Mouse (Mus musculus): ENCODE measurements around the gene Atp6v1f. TPM values are rescaled to one million over a fixed set of nuclear protein-coding genes. Genes with fewer than 3 reads are reported as not detected.

The Atp6v1f gene
- total and polyA plus RNA-seq, 2 experiments from 2014 or later: 279 to 362 TPM

DNA sequence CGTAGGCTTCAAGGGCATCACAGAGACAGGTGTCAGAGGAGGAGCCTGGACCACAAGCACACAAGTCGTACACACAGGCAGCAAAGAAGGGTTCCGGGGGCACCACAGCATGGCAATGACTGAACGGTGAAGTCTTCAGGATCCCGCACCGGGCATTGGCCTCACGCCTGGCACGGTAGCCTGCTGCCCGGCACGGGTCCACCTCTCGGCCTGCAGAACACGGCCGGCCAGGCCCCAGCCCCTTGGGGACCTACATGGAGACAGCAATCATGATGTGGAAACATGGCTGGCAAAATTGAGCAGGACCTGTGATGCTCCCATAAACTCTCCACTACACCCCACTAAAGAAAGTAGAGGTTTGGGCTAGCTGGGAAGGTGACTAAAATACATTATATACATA lies 15.2 kb downstream of the Atp6v1f start:
- Histone ChIP-seq H3K9ac (no peak overlapping the region), H3K36me3 (ENCODE audit: insufficient read depth) (no peaks in the 10 kb centered on the region), H3K4me3 (ENCODE audit: low read depth, low read length) (no peak overlapping the region), H3K27ac (ENCODE audit: low read depth, low read length) (no peak overlapping the region), H3K27me3 (ENCODE audit: insufficient read depth, low read length) (no peaks in the 10 kb centered on the region), H3K4me1 (ENCODE audit: insufficient read depth) (no peaks in the 10 kb centered on the region), H3K4me2 (ENCODE audit: low read depth) (no peak overlapping the region), H3K9me3 (ENCODE audit: low read length) (no peaks in the 10 kb centered on the region)
- TF ChIP-seq CTCF (IDR thresholded peaks at IDR 0.05; ENCODE audit: low read depth): no peak
- DNase-seq: no peak
- WGBS: 95% methylated on average over 13 of the region's 13 CpGs
- ATAC-seq: no peak

DNA sequence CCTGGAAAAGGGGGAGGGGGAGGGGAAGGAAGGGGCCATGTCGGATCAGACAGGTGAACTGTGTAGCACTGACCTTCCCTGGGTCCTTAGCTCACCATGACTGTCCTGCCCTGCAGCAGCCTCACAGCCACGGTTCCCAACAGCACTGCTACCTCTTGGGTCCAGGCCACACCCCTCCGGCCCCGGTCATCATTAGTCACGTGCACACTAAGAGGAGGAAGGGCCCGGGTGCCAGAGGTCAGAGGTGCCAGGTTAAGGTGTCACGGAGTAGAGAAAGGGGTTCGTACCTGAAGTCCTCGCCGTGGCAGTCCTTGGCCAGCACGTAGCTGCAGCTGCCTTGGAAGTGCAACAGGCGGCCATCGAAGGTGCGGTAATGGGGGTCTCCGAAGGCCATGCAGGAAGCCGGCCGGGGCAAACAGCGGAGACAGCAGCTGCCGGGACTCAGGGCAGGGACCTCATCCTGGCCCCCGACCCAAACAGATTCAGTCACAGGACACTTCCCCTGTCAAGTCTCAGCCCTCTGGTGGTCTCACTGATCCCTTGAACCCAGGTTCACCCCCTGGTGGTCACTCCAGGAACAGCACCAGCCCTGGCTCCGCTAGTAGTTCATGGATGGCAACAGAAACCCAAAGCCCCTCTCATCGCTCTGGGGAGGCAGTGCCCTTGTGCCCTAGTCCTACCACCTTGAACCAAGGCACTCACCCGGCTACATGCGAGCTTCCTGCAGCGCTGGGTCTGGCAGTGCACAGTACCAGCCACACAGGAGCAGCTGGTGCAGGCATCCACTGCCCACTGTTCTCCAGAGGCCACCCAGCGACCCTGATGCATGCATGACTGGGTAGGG lies 17.4 kb downstream of the Atp6v1f start:
- Histone ChIP-seq H3K27me3 (ENCODE audit: insufficient read depth, low read length) (no peaks in the 10 kb centered on the region), H3K9ac (no peak overlapping the region), H3K4me3 (ENCODE audit: low read depth, low read length) (no peak overlapping the region), H3K4me2 (ENCODE audit: low read depth) (peak overlapping the region; percentile 43), H3K36me3 (ENCODE audit: insufficient read depth) (no peaks in the 10 kb centered on the region), H3K4me1 (ENCODE audit: insufficient read depth) (no peaks in the 10 kb centered on the region), H3K27ac (ENCODE audit: low read depth, low read length) (no peak overlapping the region), H3K9me3 (ENCODE audit: low read length) (no peaks in the 10 kb centered on the region)
- DNase-seq (peak; percentile 67), ATAC-seq (peak; percentile 65)
- WGBS: 9% methylated on average over 26 of the region's 26 CpGs
- TF ChIP-seq CTCF (IDR thresholded peaks at IDR 0.05; ENCODE audit: low read depth): peak; percentile 94

DNA sequence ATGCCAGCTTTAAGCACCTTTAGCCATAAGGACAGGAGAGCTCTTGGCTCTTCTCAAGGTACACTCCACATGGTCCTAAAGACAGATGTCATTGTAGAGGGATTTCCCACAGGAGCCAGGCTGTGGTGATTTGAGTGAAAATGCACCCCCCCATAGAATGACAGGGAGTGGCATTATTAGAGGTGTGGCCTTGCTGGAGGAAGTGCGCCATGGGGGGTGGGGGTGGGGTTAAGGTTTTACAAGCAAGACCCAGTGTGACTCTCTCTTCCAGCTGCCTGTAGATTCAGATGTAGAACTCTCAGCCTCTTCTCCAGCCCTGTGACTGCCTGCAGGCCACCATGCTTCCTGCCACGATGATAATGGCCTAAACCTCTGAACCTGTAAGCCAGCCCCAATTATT lies 18.4 kb downstream of the Atp6v1f start:
- Histone ChIP-seq H3K36me3 (ENCODE audit: insufficient read depth) (no peaks in the 10 kb centered on the region), H3K27ac (ENCODE audit: low read depth, low read length) (no peak overlapping the region), H3K9me3 (ENCODE audit: low read length) (no peaks in the 10 kb centered on the region), H3K4me1 (ENCODE audit: insufficient read depth) (no peaks in the 10 kb centered on the region), H3K4me2 (ENCODE audit: low read depth) (no peak overlapping the region), H3K4me3 (ENCODE audit: low read depth, low read length) (no peak overlapping the region), H3K27me3 (ENCODE audit: insufficient read depth, low read length) (no peaks in the 10 kb centered on the region), H3K9ac (no peak overlapping the region)
- DNase-seq: no peak
- 59% methylated on average over 2 of the region's 2 CpGs for WGBS
- no peak for ATAC-seq
- no peak for TF ChIP-seq CTCF (IDR thresholded peaks at IDR 0.05; ENCODE audit: low read depth)

DNA sequence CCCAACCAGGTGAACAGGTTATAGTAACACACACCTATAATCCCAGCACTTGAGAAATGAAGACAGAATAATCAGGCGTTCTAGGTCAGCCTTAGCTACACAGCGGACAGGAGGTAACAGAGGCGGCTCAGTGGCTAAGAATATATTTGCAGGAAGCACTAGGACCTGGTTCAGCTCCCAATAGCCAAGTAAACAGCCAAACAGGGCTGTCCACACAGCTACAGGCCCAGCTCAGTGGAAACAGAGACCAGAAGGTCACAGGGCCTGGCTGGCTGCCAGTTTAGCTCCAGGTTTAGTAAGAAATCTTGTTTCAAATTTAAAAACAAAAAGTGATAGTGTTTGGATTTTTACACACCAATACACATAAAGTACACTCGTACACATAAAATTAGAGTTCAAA lies 26.6 kb downstream of the Atp6v1f start:
- 76% methylated on average over 4 of the region's 4 CpGs for WGBS

DNA sequence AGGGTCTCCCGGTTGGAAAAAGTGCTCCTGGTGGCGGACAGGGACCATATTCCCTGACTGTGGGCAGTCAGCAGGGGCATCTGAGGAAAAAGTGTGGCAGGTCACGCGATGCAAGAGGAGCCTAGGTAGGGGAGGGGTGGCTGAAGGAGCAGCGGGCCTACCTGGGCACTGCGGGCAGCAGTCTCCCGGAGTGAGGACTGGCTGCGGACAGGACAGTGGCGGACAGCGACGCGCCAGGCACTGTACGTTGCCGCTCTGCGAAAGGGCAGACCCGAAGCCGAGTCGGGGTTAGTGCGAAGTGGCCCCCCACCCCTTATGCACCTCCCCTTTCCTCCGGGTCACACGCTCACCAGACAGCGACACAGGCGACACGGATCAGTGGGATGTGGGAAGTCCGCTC lies 28.8 kb downstream of the Atp6v1f start:
- H3K4me3 ChIP-seq (ENCODE audit: low read depth, low read length): no peak overlapping the region
- H3K36me3 ChIP-seq (ENCODE audit: insufficient read depth): no peaks in the 10 kb centered on the region
- H3K27me3 ChIP-seq (ENCODE audit: insufficient read depth, low read length): peaks cover 16% of the 10 kb centered on the region
- ATAC-seq (no peak), DNase-seq (no peak)
- no peak overlapping the region for H3K4me2 ChIP-seq (ENCODE audit: low read depth)
- H3K9me3 ChIP-seq (ENCODE audit: low read length): no peaks in the 10 kb centered on the region
- 13% methylated on average over 23 of the region's 25 CpGs for WGBS
- H3K27ac ChIP-seq (ENCODE audit: low read depth, low read length): no peak overlapping the region
- no peak overlapping the region for H3K9ac ChIP-seq
- no peaks in the 10 kb centered on the region for H3K4me1 ChIP-seq (ENCODE audit: insufficient read depth)
- no peak for TF ChIP-seq CTCF (IDR thresholded peaks at IDR 0.05; ENCODE audit: low read depth)

More for the DNA sequence above, 26.6 kb downstream of the Atp6v1f start:
- no peaks in the 10 kb centered on the region for H3K9me3 ChIP-seq (ENCODE audit: low read length)
- ATAC-seq: no peak
- H3K36me3 ChIP-seq (ENCODE audit: insufficient read depth): no peaks in the 10 kb centered on the region
- no peak for TF ChIP-seq CTCF (IDR thresholded peaks at IDR 0.05; ENCODE audit: low read depth)
- DNase-seq: no peak
- peaks cover 16% of the 10 kb centered on the region for H3K27me3 ChIP-seq (ENCODE audit: insufficient read depth, low read length)
- H3K4me3 ChIP-seq (ENCODE audit: low read depth, low read length): no peak overlapping the region
- no peaks in the 10 kb centered on the region for H3K4me1 ChIP-seq (ENCODE audit: insufficient read depth)
- H3K9ac ChIP-seq: no peak overlapping the region
- H3K27ac ChIP-seq (ENCODE audit: low read depth, low read length): no peak overlapping the region
- H3K4me2 ChIP-seq (ENCODE audit: low read depth): no peak overlapping the region

DNA sequence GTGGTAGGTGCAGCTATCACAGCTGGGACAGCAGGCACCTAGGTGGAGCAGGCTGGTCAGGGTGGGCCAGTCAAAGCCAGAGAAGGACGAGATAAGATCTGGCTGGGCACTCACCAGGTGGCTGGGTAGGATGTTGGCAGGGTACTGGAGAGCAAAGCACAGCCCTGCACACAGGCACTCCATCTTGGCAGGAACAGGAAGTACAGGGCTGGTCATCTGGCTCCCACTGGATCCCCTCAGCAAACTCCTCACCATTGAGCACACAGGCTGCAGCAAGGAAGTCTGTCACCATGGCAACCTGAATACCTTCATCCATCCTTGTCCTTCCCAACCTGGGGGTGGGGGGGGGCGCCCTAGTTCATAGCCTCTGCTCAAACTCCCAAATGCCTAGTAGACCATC lies 30.3 kb downstream of the Atp6v1f start:
- H3K9ac ChIP-seq: no peak overlapping the region
- H3K27ac ChIP-seq (ENCODE audit: low read depth, low read length): no peak overlapping the region
- H3K4me3 ChIP-seq (ENCODE audit: low read depth, low read length): no peak overlapping the region
- no peak for TF ChIP-seq CTCF (IDR thresholded peaks at IDR 0.05; ENCODE audit: low read depth)
- H3K27me3 ChIP-seq (ENCODE audit: insufficient read depth, low read length): peaks cover 16% of the 10 kb centered on the region
- no peaks in the 10 kb centered on the region for H3K9me3 ChIP-seq (ENCODE audit: low read length)
- ATAC-seq (peak; percentile 42), DNase-seq (no peak)
- WGBS: 35% methylated on average over 2 of the region's 2 CpGs
- H3K4me1 ChIP-seq (ENCODE audit: insufficient read depth): no peaks in the 10 kb centered on the region
- H3K4me2 ChIP-seq (ENCODE audit: low read depth): no peak overlapping the region
- no peaks in the 10 kb centered on the region for H3K36me3 ChIP-seq (ENCODE audit: insufficient read depth)

DNA sequence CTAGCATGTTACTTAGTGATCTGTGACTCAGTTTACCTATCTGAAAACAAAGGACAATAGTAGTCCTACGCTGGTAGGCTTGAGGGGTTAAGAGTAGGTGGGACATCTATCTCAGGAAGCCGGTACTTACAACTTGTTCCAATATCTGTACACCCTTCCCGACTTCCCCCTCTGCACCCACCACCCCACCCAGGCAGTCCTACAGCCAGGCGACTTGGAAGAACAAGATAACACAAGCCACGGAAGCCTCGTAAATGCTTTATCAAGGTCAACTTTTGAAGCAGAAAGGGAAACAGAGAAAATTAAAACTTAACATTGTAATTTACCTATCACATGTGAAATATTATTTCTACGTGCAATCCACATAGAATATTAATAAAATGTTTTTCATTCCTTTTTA lies 32.7 kb downstream of the Atp6v1f start:
- 96% methylated on average over 7 of the region's 7 CpGs for WGBS
- ATAC-seq: no peak
- no peak for TF ChIP-seq CTCF (IDR thresholded peaks at IDR 0.05; ENCODE audit: low read depth)

More for the DNA sequence above, 32.7 kb downstream of the Atp6v1f start:
- Histone ChIP-seq H3K4me3 (ENCODE audit: low read depth, low read length) (no peak overlapping the region), H3K9ac (no peak overlapping the region), H3K4me1 (ENCODE audit: insufficient read depth) (no peaks in the 10 kb centered on the region), H3K4me2 (ENCODE audit: low read depth) (no peak overlapping the region), H3K27me3 (ENCODE audit: insufficient read depth, low read length) (peaks cover 16% of the 10 kb centered on the region), H3K9me3 (ENCODE audit: low read length) (no peaks in the 10 kb centered on the region), H3K36me3 (ENCODE audit: insufficient read depth) (no peaks in the 10 kb centered on the region), H3K27ac (ENCODE audit: low read depth, low read length) (no peak overlapping the region)
- no peak for DNase-seq

All from forebrain, postnatal 0 days (tissue).